Mouse (Mus musculus): Measurements from ENCODE around the gene Tnfaip8l2.

GRCm38 (mm10) chr3:95159987-95160963 lies 18.1 kb upstream of the Tnfaip8l2 start, which contains the start of gene Sema6c:
- TF ChIP-seq CTCF (IDR thresholded peaks at IDR 0.05; ENCODE audit: low read depth, low read length) = no peak
- TF ChIP-seq POLR2AphosphoS5 (IDR thresholded peaks at IDR 0.05; ENCODE audit: insufficient replicate concordance, low read depth, low read length) = no peak
